Mouse (Mus musculus) forebrain, embryonic 11.5 days (tissue): ENCODE measurements around the gene Gm20695. TPM values are rescaled to one million over a fixed set of nuclear protein-coding genes. Genes with fewer than 3 reads are reported as not detected.

Experiments used
- ATAC-seq: fragments of 200-750 bp; cut with Nextera tagmentation; replicated peaks from 2 replicates; pipeline ENCODE4 v1.8.0; 2017; ENCODE audit warnings: moderate TSS enrichment; ENCODE audit not compliant: low FRiP score
- DNase-seq: peaks from one replicate; pipeline ENCODE4 v3.0.0-alpha.2; 2017; ENCODE audit warnings: low spot score
- H3K27ac ChIP-seq: fragments of 300-500 bp; sonication (generic); 2 replicates; pipeline ENCODE4 v1.5.1; 2014; ENCODE audit warnings: low read depth, low read length
- H3K27me3 ChIP-seq: fragments of 300-500 bp; sonication (generic); 2 replicates; pipeline ENCODE4 v1.6.1; 2014; ENCODE audit warnings: mild to moderate bottlenecking, low read length, mixed read lengths; ENCODE audit not compliant: control insufficient read depth, insufficient read depth
- H3K36me3 ChIP-seq: fragments of 300-500 bp; sonication (generic); 2 replicates; pipeline ENCODE4 v1.6.1; 2014; ENCODE audit warnings: mild to moderate bottlenecking, low read length, moderate library complexity, mixed read lengths; ENCODE audit not compliant: control insufficient read depth, insufficient read depth
- H3K4me1 ChIP-seq: fragments of 300-500 bp; sonication (generic); replicated peaks from 2 replicates; pipeline ENCODE4 v1.6.1; 2014; ENCODE audit warnings: low read length, mixed read lengths; ENCODE audit not compliant: control insufficient read depth, insufficient read depth
- H3K4me2 ChIP-seq: fragments of 300-500 bp; sonication (generic); 2 replicates; pipeline ENCODE4 v1.6.1; 2014; ENCODE audit warnings: low read depth, mild to moderate bottlenecking, low read length, moderate library complexity, mixed read lengths; ENCODE audit not compliant: severe bottlenecking
- H3K4me3 ChIP-seq: fragments of 300-500 bp; sonication (generic); 2 replicates; pipeline ENCODE4 v1.5.1; 2014; ENCODE audit warnings: low read depth, low read length
- H3K9ac ChIP-seq: fragments of 300-500 bp; sonication (generic); 2 replicates; pipeline ENCODE4 v1.6.1; 2014; ENCODE audit warnings: low read length
- H3K9me3 ChIP-seq: fragments of 300-500 bp; sonication (generic); 2 replicates; pipeline ENCODE4 v1.6.1; 2016; ENCODE audit warnings: low read length, mixed read lengths; ENCODE audit not compliant: control insufficient read depth
- WGBS: fragments of 180-500 bp; shearing (Covaris S2); extraction: QIAGEN DNeasy Blood & Tissue Kit; methylation state at CpG from one replicate; pipeline ENCODE4 v1.1.7; 2014; 5-methylcytosine and 5-hydroxymethylcytosine counted together
- polyA plus RNA-seq: library from polyadenylated mRNA; unstranded; fragments of >200 nt; fragmentation: Nextera tagmentation; extraction: Ambion mirVana; gene quantifications from 2 replicates; pipeline ENCODE4 v1.2.1, GENCODE M21; 2014

Gene Gm20695
- polyA plus RNA-seq, 1 experiment from 2014 or later = 2.0 TPM

- Histone ChIP-seq H3K4me3 (peak overlapping the region; percentile 44), H3K4me2 (peak overlapping the region; percentile 60), H3K9ac (peak overlapping the region; percentile 63), H3K27ac (no peak overlapping the region; the same call in 1 of the 2 replicates), H3K9me3 (no peaks in the 10 kb centered on the region), H3K27me3 (no peaks in the 10 kb centered on the region), H3K4me1 (peaks cover 4% of the 10 kb centered on the region; the same call in 1 of the 2 replicates), H3K36me3 (no peaks in the 10 kb centered on the region; the same call in 1 of the 2 replicates)
- 11% methylated on average over 20 of the region's 20 CpGs for WGBS
- DNase-seq = no peak
- ATAC-seq = no peak
Measured at GRCm38 (mm10) chr16:3909118-3909517, 24.7 kb downstream of the Gm20695 start.

DNA sequence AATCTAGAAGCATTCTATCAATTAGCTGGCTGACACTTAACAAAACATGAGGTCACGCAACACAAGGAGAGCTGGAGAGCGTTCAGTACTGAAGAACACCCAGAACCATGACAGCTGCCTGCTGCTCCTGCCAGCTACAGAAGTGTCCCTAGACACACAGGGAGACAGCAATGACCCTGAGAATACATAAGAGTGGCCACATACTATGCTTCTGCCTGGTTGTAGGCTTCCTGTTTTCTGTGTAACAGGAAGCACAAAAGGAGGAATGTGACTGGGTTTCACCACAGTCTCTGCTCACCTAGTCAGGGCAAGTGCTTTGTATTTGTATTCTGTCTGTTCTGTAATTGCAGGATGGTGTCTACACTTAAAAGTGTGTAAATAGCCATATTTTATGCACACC, 36.3 kb downstream of the Gm20695 start:
- H3K9ac ChIP-seq = no peak overlapping the region
- no peaks in the 10 kb centered on the region for H3K4me1 ChIP-seq
- no peak overlapping the region for H3K27ac ChIP-seq
- no peak overlapping the region for H3K4me2 ChIP-seq
- 90% methylated on average over 2 of the region's 2 CpGs for WGBS
- no peak overlapping the region for H3K4me3 ChIP-seq
- H3K9me3 ChIP-seq = no peaks in the 10 kb centered on the region
- no peaks in the 10 kb centered on the region for H3K27me3 ChIP-seq
- peak; percentile 30 for DNase-seq
- ATAC-seq = no peak
- no peaks in the 10 kb centered on the region for H3K36me3 ChIP-seq

DNA sequence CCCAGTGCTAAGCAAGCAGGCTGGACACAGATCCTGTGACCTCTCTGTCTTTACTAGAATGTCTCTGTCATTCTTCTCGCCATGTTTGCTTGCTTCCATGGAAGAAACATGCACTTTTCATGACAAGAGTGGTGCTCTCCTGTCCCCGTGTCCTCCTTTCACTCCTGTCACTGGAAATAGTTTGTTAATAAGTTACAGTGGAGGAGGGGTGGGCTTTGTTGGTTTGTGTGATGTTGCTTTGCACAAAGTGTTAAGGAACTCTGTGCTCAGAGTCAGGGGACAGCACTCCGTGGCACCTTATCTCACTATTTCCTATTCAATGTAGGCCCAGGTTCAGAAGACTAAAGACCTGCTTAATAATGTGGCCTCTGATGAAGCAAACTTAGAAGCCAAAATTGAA, 39.1 kb downstream of the Gm20695 start:
- Histone ChIP-seq H3K4me1 (no peaks in the 10 kb centered on the region), H3K27me3 (no peaks in the 10 kb centered on the region), H3K36me3 (no peaks in the 10 kb centered on the region), H3K9me3 (no peaks in the 10 kb centered on the region), H3K4me3 (no peak overlapping the region), H3K4me2 (no peak overlapping the region), H3K27ac (no peak overlapping the region), H3K9ac (no peak overlapping the region)
- ATAC-seq = no peak
- 93% methylated on average over 3 of the region's 3 CpGs for WGBS
- peak; percentile 2 for DNase-seq

DNA sequence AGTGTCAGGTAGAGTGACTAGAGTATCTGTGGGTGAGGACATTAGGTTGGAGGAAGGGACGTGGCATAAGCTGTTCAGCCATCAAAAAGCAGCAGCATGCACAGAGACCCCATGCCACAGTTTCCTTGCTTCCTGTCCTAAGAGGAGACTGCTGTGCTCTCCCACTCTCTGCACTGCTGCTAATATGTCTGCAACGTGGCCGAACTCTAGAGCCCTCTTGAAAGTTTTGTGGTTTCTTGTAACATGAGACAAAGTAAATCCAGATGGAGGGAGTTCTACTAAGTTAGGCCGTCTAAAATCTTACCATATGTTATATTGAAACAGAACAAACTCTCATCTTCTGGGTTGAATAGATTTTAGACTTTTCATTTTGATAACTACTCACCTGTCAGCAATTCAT, 39.5 kb downstream of the Gm20695 start:
- no peaks in the 10 kb centered on the region for H3K36me3 ChIP-seq
- H3K9me3 ChIP-seq = no peaks in the 10 kb centered on the region
- no peak overlapping the region for H3K9ac ChIP-seq
- H3K4me2 ChIP-seq = no peak overlapping the region
- no peaks in the 10 kb centered on the region for H3K4me1 ChIP-seq
- H3K27ac ChIP-seq = no peak overlapping the region
- ATAC-seq (no peak), DNase-seq (peak; percentile 35)
- no peak overlapping the region for H3K4me3 ChIP-seq
- 76% methylated on average over 4 of the region's 4 CpGs for WGBS
- no peaks in the 10 kb centered on the region for H3K27me3 ChIP-seq

- Histone ChIP-seq H3K36me3 (no peaks in the 10 kb centered on the region; the same call in 1 of the 2 replicates), H3K4me1 (no peaks in the 10 kb centered on the region), H3K9me3 (no peaks in the 10 kb centered on the region), H3K4me2 (no peak overlapping the region), H3K27ac (no peak overlapping the region), H3K9ac (no peak overlapping the region), H3K27me3 (no peaks in the 10 kb centered on the region), H3K4me3 (no peak overlapping the region)
- WGBS = 79% methylated on average over 1 of the region's 1 CpGs
- DNase-seq (no peak), ATAC-seq (no peak)
Measured at GRCm38 (mm10) chr16:3928582-3928981, 44.1 kb downstream of the Gm20695 start.

GRCm38 (mm10) chr16:3929151-3929550, 44.7 kb downstream of the Gm20695 start:
- H3K4me3 ChIP-seq = no peak overlapping the region
- no peak overlapping the region for H3K4me2 ChIP-seq
- peak; percentile 45 for DNase-seq
- H3K27me3 ChIP-seq = no peaks in the 10 kb centered on the region
- H3K9ac ChIP-seq = no peak overlapping the region
- H3K4me1 ChIP-seq = no peaks in the 10 kb centered on the region
- ATAC-seq = no peak
- H3K9me3 ChIP-seq = no peaks in the 10 kb centered on the region
- WGBS = 84% methylated on average over 7 of the region's 7 CpGs
- no peak overlapping the region for H3K27ac ChIP-seq
- no peaks in the 10 kb centered on the region; the same call in 1 of the 2 replicates for H3K36me3 ChIP-seq

GRCm38 (mm10) chr16:3933536-3933935, 49.1 kb downstream of the Gm20695 start:
- ATAC-seq (no peak), DNase-seq (peak; percentile 27)
- WGBS = 96% methylated on average over 6 of the region's 6 CpGs
- Histone ChIP-seq H3K27me3 (no peaks in the 10 kb centered on the region), H3K4me3 (no peak overlapping the region), H3K36me3 (no peaks in the 10 kb centered on the region; the same call in 1 of the 2 replicates), H3K4me2 (no peak overlapping the region), H3K4me1 (no peaks in the 10 kb centered on the region), H3K9ac (no peak overlapping the region), H3K27ac (no peak overlapping the region), H3K9me3 (no peaks in the 10 kb centered on the region)

DNA sequence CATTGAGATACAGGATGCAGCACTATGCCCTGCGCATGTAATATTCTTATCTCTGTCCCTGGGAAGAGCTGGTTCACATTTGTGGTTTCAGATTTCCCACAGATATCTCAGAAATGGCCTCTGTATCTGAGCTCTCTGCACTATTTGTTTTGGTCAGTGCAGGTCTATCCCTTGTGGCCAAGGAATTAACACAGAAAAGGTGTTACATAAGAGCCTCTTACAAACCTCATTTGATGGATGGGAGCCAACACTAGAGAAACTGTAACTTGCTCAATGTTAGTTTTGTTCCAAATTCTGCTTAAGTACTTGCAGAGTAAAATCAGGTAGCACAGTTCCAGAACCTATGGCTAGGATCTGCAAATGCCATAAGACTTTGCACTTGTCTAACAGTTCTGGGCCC, 49.6 kb downstream of the Gm20695 start:
- no peak overlapping the region for H3K4me2 ChIP-seq
- H3K27me3 ChIP-seq = no peaks in the 10 kb centered on the region
- H3K9ac ChIP-seq = no peak overlapping the region
- no peak for DNase-seq
- no peak overlapping the region for H3K27ac ChIP-seq
- no peak overlapping the region for H3K4me3 ChIP-seq
- WGBS = 82% methylated on average over 1 of the region's 1 CpGs
- ATAC-seq = no peak
- no peaks in the 10 kb centered on the region for H3K4me1 ChIP-seq
- no peaks in the 10 kb centered on the region; the same call in 1 of the 2 replicates for H3K36me3 ChIP-seq
- H3K9me3 ChIP-seq = no peaks in the 10 kb centered on the region

DNA sequence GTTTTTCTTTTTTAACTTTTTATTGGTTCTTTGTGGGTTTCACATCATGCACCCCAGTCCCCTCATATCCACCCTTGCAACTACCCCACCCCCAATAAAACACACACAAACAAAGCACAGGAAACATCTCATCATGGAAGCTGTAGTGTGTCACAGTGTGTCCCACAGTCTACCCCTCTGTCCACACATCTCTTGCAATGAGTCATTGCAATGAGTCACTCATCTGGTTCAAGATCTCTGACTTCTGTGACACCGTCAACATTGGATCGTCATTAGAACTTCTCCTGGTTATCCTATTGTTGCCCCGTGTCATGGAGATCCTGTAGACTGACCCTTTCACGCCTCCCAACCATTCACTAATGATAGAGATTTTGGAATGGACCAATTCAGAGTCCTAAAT, 50.3 kb downstream of the Gm20695 start:
- Histone ChIP-seq H3K27ac (no peak overlapping the region), H3K36me3 (peaks cover 2% of the 10 kb centered on the region; the same call in 1 of the 2 replicates), H3K9me3 (no peaks in the 10 kb centered on the region), H3K4me1 (no peaks in the 10 kb centered on the region), H3K27me3 (no peaks in the 10 kb centered on the region), H3K4me3 (no peak overlapping the region), H3K9ac (no peak overlapping the region), H3K4me2 (no peak overlapping the region)
- ATAC-seq (no peak), DNase-seq (no peak)
- WGBS = 87% methylated on average over 4 of the region's 4 CpGs
